Mouse (Mus musculus): ENCODE data around the gene Foxg1. TPM values are rescaled to one million over a fixed set of nuclear protein-coding genes. Genes with fewer than 3 reads are reported as not detected.

Foxg1 gene
- polyA plus RNA-seq, 2 experiments = not detected

GRCm38 (mm10) chr12:49377281-49377970 is 5.0 kb upstream of the Foxg1 start:
- no peak for DNase-seq (ENCODE audit: low read depth in 3 of 3, low spot score in 3 of 3)
- H3K9me3 ChIP-seq (ENCODE audit: control insufficient read depth, low read length) = no peaks in the 10 kb centered on the region
- TF ChIP-seq CTCF (IDR thresholded peaks at IDR 0.05; ENCODE audit: low read depth) = no peak
- TF ChIP-seq EP300 (IDR thresholded peaks at IDR 0.05; ENCODE audit: low read depth) = no peak
- whole genome bisulfite sequencing (ENCODE audit: insufficient replicate concordance) = 2% methylated on average over 15 of the region's 15 CpGs
- no peak overlapping the region for H3K27ac ChIP-seq
- no peak overlapping the region for H3K4me3 ChIP-seq (ENCODE audit: insufficient read depth in 1 of 2, low read depth in 2 of 2, low read length in 2 of 2)
- H3K36me3 ChIP-seq (replicated peaks; ENCODE audit: control insufficient read depth, insufficient read depth, low read depth) = no peaks in the 10 kb centered on the region
- H3K4me2 ChIP-seq (ENCODE audit: low read depth) = no peak overlapping the region
- no peak for ATAC-seq (ENCODE audit: insufficient read depth)
- peaks cover 88% of the 10 kb centered on the region for H3K27me3 ChIP-seq (ENCODE audit: control insufficient read depth, insufficient read depth, low read length)
- H3K4me1 ChIP-seq (replicated peaks; ENCODE audit: control insufficient read depth in 2 of 2, insufficient read depth in 2 of 2, low read length in 1 of 2) = no peaks in the 10 kb centered on the region
- H3K9ac ChIP-seq (replicated peaks) = no peak overlapping the region

DNA sequence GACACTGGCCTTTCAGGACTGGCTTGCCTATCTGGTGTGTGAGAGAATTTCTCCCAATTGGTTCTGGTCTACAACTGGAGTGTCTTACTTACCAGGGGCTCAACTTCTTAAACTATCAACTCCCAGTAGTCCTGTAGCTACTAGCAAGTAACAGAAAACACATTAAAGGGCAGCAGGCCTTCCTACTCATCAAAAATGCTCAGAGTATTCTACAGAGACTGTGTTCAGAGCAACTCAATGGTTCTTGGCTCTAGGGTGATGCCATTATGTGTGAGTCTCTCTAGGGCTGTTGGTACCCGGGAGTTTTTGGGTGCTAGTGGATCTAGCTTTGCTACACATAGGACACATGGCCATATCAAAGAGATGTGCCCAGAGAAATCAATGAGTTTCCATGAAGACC is 3.5 kb upstream of the Foxg1 start:
- Histone ChIP-seq H3K4me1 (replicated peaks; ENCODE audit: control insufficient read depth in 2 of 2, insufficient read depth in 2 of 2, low read length in 1 of 2) (no peaks in the 10 kb centered on the region), H3K9ac (replicated peaks) (no peak overlapping the region), H3K4me2 (ENCODE audit: low read depth) (no peak overlapping the region), H3K4me3 (ENCODE audit: insufficient read depth in 1 of 2, low read depth in 2 of 2, low read length in 2 of 2) (no peak overlapping the region), H3K36me3 (replicated peaks; ENCODE audit: control insufficient read depth, insufficient read depth, low read depth) (no peaks in the 10 kb centered on the region), H3K9me3 (ENCODE audit: control insufficient read depth, low read length) (no peaks in the 10 kb centered on the region), H3K27ac (no peak overlapping the region), H3K27me3 (ENCODE audit: control insufficient read depth, insufficient read depth, low read length) (peaks cover 94% of the 10 kb centered on the region)
- ATAC-seq (ENCODE audit: insufficient read depth) (no peak), DNase-seq (ENCODE audit: low read depth in 3 of 3, low spot score in 3 of 3) (no peak)
- WGBS (ENCODE audit: insufficient replicate concordance) = 4% methylated on average over 1 of the region's 1 CpGs
- TF ChIP-seq EP300 (IDR thresholded peaks at IDR 0.05; ENCODE audit: low read depth) (no peak), CTCF (IDR thresholded peaks at IDR 0.05; ENCODE audit: low read depth) (no peak)

DNA sequence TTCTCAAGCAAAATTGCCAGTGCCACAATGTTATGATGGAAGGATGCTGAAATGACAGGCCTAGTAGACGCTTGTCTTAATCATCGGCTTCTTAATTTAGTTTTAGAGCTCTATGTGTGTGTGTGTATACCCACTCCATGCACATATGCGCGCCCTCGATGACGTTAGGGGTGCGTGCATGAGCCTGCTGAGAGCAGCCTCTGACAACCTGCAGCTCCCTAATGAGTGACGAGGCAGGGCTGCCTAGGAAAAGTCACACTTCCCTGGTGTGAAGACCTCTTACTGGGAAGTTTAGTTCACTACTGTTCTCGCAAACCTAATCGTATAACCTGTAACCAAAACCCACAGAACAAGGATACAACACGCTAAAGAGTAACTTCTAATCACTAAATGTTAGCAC is 3.0 kb upstream of the Foxg1 start:
- Histone ChIP-seq H3K4me1 (replicated peaks; ENCODE audit: control insufficient read depth in 2 of 2, insufficient read depth in 2 of 2, low read length in 1 of 2) (no peaks in the 10 kb centered on the region), H3K36me3 (replicated peaks; ENCODE audit: control insufficient read depth, insufficient read depth, low read depth) (no peaks in the 10 kb centered on the region), H3K4me2 (ENCODE audit: low read depth) (no peak overlapping the region), H3K27me3 (ENCODE audit: control insufficient read depth, insufficient read depth, low read length) (peaks cover 93% of the 10 kb centered on the region), H3K27ac (no peak overlapping the region), H3K9me3 (ENCODE audit: control insufficient read depth, low read length) (no peaks in the 10 kb centered on the region), H3K4me3 (ENCODE audit: insufficient read depth in 1 of 2, low read depth in 2 of 2, low read length in 2 of 2) (no peak overlapping the region), H3K9ac (replicated peaks) (no peak overlapping the region)
- TF ChIP-seq EP300 (IDR thresholded peaks at IDR 0.05; ENCODE audit: low read depth) (no peak), CTCF (IDR thresholded peaks at IDR 0.05; ENCODE audit: low read depth) (no peak)
- DNase-seq (ENCODE audit: low read depth in 3 of 3, low spot score in 3 of 3) (no peak), ATAC-seq (ENCODE audit: insufficient read depth) (no peak)
- WGBS (ENCODE audit: insufficient replicate concordance) = 4% methylated on average over 11 of the region's 11 CpGs

- Histone ChIP-seq H3K9ac (replicated peaks) (no peak overlapping the region), H3K36me3 (replicated peaks; ENCODE audit: control insufficient read depth, insufficient read depth, low read depth) (no peaks in the 10 kb centered on the region), H3K27ac (no peak overlapping the region), H3K4me2 (ENCODE audit: low read depth) (no peak overlapping the region), H3K27me3 (ENCODE audit: control insufficient read depth, insufficient read depth, low read length) (peaks cover 96% of the 10 kb centered on the region), H3K9me3 (ENCODE audit: control insufficient read depth, low read length) (no peaks in the 10 kb centered on the region), H3K4me3 (ENCODE audit: insufficient read depth in 1 of 2, low read depth in 2 of 2, low read length in 2 of 2) (no peak overlapping the region), H3K4me1 (replicated peaks; ENCODE audit: control insufficient read depth in 2 of 2, insufficient read depth in 2 of 2, low read length in 1 of 2) (no peaks in the 10 kb centered on the region)
- ATAC-seq (ENCODE audit: insufficient read depth) (no peak), DNase-seq (ENCODE audit: low read depth in 3 of 3, low spot score in 3 of 3) (no peak)
- 5% methylated on average over 4 of the region's 4 CpGs for WGBS (ENCODE audit: insufficient replicate concordance)
- TF ChIP-seq EP300 (IDR thresholded peaks at IDR 0.05; ENCODE audit: low read depth) (no peak), CTCF (IDR thresholded peaks at IDR 0.05; ENCODE audit: low read depth) (no peak)
These were observed 2.0 kb upstream of the Foxg1 start for GRCm38 (mm10) chr12:49380442-49380841.

DNA sequence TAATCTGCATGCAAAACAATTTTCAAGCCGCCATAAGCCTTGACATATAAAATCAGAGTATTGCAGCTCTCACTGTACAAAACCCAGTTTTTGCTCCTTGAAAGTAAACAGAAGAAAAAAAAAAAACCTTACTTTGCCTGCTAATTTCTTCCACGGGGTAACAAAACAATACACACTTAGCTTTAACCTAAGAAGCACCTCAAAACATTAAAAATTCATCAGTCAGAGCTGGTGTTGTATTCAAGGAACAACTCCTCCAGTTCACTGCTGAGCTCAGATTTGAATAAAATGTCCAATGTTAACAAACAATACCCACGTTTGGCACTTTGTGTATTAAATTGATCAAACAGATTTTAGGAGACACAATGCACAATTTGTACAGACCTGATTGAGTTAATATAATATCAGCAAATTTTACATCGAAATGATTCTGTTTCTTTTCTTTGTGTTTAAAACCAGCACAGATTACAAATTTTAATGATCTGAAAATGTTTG is 1.4 kb upstream of the Foxg1 start:
- no peak overlapping the region for H3K9ac ChIP-seq (replicated peaks)
- no peak for ATAC-seq (ENCODE audit: insufficient read depth)
- H3K27ac ChIP-seq = no peak overlapping the region
- no peak for DNase-seq (ENCODE audit: low read depth in 3 of 3, low spot score in 3 of 3)
- peaks cover 96% of the 10 kb centered on the region for H3K27me3 ChIP-seq (ENCODE audit: control insufficient read depth, insufficient read depth, low read length)
- no peak overlapping the region for H3K4me3 ChIP-seq (ENCODE audit: insufficient read depth in 1 of 2, low read depth in 2 of 2, low read length in 2 of 2)
- no peaks in the 10 kb centered on the region for H3K36me3 ChIP-seq (replicated peaks; ENCODE audit: control insufficient read depth, insufficient read depth, low read depth)
- TF ChIP-seq CTCF (IDR thresholded peaks at IDR 0.05; ENCODE audit: low read depth) = no peak
- TF ChIP-seq EP300 (IDR thresholded peaks at IDR 0.05; ENCODE audit: low read depth) = no peak
- H3K4me2 ChIP-seq (ENCODE audit: low read depth) = no peak overlapping the region
- no peaks in the 10 kb centered on the region for H3K9me3 ChIP-seq (ENCODE audit: control insufficient read depth, low read length)
- 3% methylated on average over 4 of the region's 4 CpGs for WGBS (ENCODE audit: insufficient replicate concordance)
- H3K4me1 ChIP-seq (replicated peaks; ENCODE audit: control insufficient read depth in 2 of 2, insufficient read depth in 2 of 2, low read length in 1 of 2) = no peaks in the 10 kb centered on the region
